Mouse (Mus musculus) CD4-positive naive resting alpha-beta T cell, adult 57 days (primary cell): ENCODE measurements around the gene Gm4836. TPM values are rescaled to one million over a fixed set of nuclear protein-coding genes. Genes with fewer than 3 reads are reported as not detected.

Experiments used
- total RNA-seq: library from RNA; stranded (reverse); gene quantifications from one replicate; pipeline ENCODE4 v1.2.4, GENCODE M21; 2023

Gene Gm4836
- not detected for total RNA-seq

DNA sequence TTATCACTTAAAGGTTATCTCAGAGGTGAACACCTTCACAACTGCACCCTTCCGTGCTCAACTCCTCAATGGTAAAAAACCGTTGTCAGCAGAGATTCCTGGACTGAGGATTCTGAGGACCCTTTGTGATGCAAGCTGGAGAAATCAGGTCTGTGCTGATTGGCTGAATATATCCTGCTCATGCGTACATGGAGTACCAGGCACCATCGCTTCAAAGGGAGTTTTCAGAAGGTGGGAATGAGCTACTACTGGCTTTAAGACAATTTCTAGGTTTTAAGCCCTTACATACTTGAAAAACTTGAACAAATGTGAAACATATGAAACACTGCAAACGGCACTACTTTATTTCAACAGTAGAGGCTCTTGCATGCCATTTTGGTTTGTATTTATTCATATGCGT, at the start of gene Gm4836:
TSS of gene Gm4836 (minus strand) at position 101 of the 400 bp plus-strand sequence.

